Mouse (Mus musculus) olfactory bulb, adult 2 months (tissue): Measurements from ENCODE around the gene Fbxl7.

ENCODE experiments used
- CTCF ChIP-seq: fragments of 200-500 bp; IDR thresholded peaks from 2 replicates; pipeline ENCODE4 v1.5.1; 2012; ENCODE audit warnings: low read depth, mild to moderate bottlenecking, low read length, moderate library complexity; ENCODE audit not compliant: insufficient read depth
- POLR2A ChIP-seq: fragments of 200-500 bp; IDR thresholded peaks from 2 replicates; pipeline ENCODE4 v1.6.1; 2012; ENCODE audit warnings: mild to moderate bottlenecking, low read depth, low read length, moderate library complexity; ENCODE audit not compliant: insufficient read depth

DNA sequence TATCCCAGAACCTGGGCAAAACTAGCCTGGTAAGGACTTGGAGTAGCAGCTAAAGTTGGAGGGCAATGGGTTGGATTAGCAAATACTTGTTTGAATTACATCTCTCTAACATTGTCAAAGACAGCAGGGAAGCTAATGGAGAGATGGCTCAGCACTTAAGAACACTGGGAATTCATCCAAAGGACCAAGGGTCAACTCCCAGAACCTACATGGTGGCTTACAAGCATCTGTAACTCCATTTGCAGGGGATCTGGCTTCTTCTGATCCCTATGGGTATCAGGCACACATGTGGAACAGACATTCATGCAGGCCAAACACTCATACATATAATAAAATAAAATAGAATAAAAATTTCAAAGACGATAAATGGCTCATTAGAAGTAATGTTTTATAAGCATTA is 78.4 kb downstream of the Fbxl7 start:
- TF ChIP-seq CTCF (no peak), POLR2A (no peak)
